Mouse (Mus musculus): Measurements from ENCODE around the gene Myo3b. TPM values are rescaled to one million over a fixed set of nuclear protein-coding genes. Genes with fewer than 3 reads are reported as not detected.

The Myo3b gene
- polyA plus RNA-seq, 1 experiment from 2014 or later: not detected

- ATAC-seq (ENCODE audit: insufficient number of reproducible peaks, low FRiP score, low TSS enrichment, low read depth): 0 out of 2 replicates have a peak, but pooled peaks have one; percentile 29
- no peak overlapping the region for H3K27ac ChIP-seq (replicated peaks)
- no peaks in the 10 kb centered on the region for H3K4me1 ChIP-seq
- no peak overlapping the region for H3K9ac ChIP-seq
- no peaks in the 10 kb centered on the region for H3K27me3 ChIP-seq
- H3K9me3 ChIP-seq (replicated peaks): no peaks in the 10 kb centered on the region
- no peak overlapping the region for H3K4me2 ChIP-seq (replicated peaks)
- no peaks in the 10 kb centered on the region for H3K36me3 ChIP-seq
- no peak overlapping the region for H3K4me3 ChIP-seq (replicated peaks)
- WGBS: 47% methylated on average over 17 of the region's 17 CpGs
Measured at GRCm38 (mm10) chr2:70167944-70168935, 129.3 kb downstream of the Myo3b start.

- H3K27ac ChIP-seq (replicated peaks): no peak overlapping the region
- WGBS: 77% methylated on average over 5 of the region's 5 CpGs
- no peak overlapping the region for H3K4me2 ChIP-seq (replicated peaks)
- no peaks in the 10 kb centered on the region for H3K9me3 ChIP-seq (replicated peaks)
- no peak overlapping the region for H3K4me3 ChIP-seq (replicated peaks)
- no peaks in the 10 kb centered on the region for H3K27me3 ChIP-seq
- no peaks in the 10 kb centered on the region for H3K4me1 ChIP-seq
- no peak overlapping the region for H3K9ac ChIP-seq
- no peaks in the 10 kb centered on the region for H3K36me3 ChIP-seq
- no peak for ATAC-seq (ENCODE audit: insufficient number of reproducible peaks, low FRiP score, low TSS enrichment, low read depth)
Measured at GRCm38 (mm10) chr2:70170469-70170868, 131.5 kb downstream of the Myo3b start.

- no peak overlapping the region for H3K4me3 ChIP-seq (replicated peaks)
- H3K27me3 ChIP-seq: no peaks in the 10 kb centered on the region
- no peak for ATAC-seq (ENCODE audit: insufficient number of reproducible peaks, low FRiP score, low TSS enrichment, low read depth)
- no peak overlapping the region for H3K4me2 ChIP-seq (replicated peaks)
- no peak overlapping the region for H3K27ac ChIP-seq (replicated peaks)
- no peak overlapping the region for H3K9ac ChIP-seq
- H3K36me3 ChIP-seq: no peaks in the 10 kb centered on the region
- H3K4me1 ChIP-seq: no peaks in the 10 kb centered on the region
- WGBS: 66% methylated on average over 6 of the region's 6 CpGs
- no peaks in the 10 kb centered on the region for H3K9me3 ChIP-seq (replicated peaks)
Measured at GRCm38 (mm10) chr2:70176823-70177708, 138.1 kb downstream of the Myo3b start.

DNA sequence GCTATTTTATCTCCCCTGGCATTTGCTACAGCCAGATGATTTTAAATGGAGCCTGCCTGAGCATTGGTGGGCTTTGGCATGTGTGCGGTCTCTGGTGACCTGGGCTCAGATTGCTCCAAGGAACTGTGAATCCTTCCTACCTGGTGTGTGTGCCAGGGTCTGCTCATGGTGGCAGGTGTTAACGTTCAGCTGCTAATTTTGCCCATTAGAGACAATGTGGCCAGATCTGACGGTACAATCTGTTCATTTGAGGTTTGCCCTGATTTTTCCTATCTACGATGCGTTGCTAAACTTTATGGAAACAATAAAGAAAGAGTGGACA lies 138.7 kb downstream of the Myo3b start:
- no peak overlapping the region for H3K4me2 ChIP-seq (replicated peaks)
- no peak for ATAC-seq (ENCODE audit: insufficient number of reproducible peaks, low FRiP score, low TSS enrichment, low read depth)
- H3K36me3 ChIP-seq: no peaks in the 10 kb centered on the region
- no peak overlapping the region for H3K4me3 ChIP-seq (replicated peaks)
- no peak overlapping the region for H3K9ac ChIP-seq
- H3K9me3 ChIP-seq (replicated peaks): no peaks in the 10 kb centered on the region
- no peaks in the 10 kb centered on the region for H3K4me1 ChIP-seq
- no peak overlapping the region for H3K27ac ChIP-seq (replicated peaks)
- no peaks in the 10 kb centered on the region for H3K27me3 ChIP-seq
- 74% methylated on average over 5 of the region's 5 CpGs for WGBS

GRCm38 (mm10) chr2:70178241-70178640 lies 139.3 kb downstream of the Myo3b start:
- H3K4me1 ChIP-seq: no peaks in the 10 kb centered on the region
- H3K36me3 ChIP-seq: no peaks in the 10 kb centered on the region
- no peaks in the 10 kb centered on the region for H3K27me3 ChIP-seq
- no peak overlapping the region for H3K4me2 ChIP-seq (replicated peaks)
- H3K9me3 ChIP-seq (replicated peaks): no peaks in the 10 kb centered on the region
- H3K4me3 ChIP-seq (replicated peaks): no peak overlapping the region
- H3K9ac ChIP-seq: no peak overlapping the region
- H3K27ac ChIP-seq (replicated peaks): no peak overlapping the region
- ATAC-seq (ENCODE audit: insufficient number of reproducible peaks, low FRiP score, low TSS enrichment, low read depth): no peak

GRCm38 (mm10) chr2:70182150-70182670 lies 143.3 kb downstream of the Myo3b start:
- no peaks in the 10 kb centered on the region for H3K4me1 ChIP-seq
- H3K9ac ChIP-seq: no peak overlapping the region
- H3K9me3 ChIP-seq (replicated peaks): no peaks in the 10 kb centered on the region
- H3K4me2 ChIP-seq (replicated peaks): no peak overlapping the region
- no peak for ATAC-seq (ENCODE audit: insufficient number of reproducible peaks, low FRiP score, low TSS enrichment, low read depth)
- 89% methylated on average over 8 of the region's 8 CpGs for WGBS
- H3K27ac ChIP-seq (replicated peaks): no peak overlapping the region
- H3K27me3 ChIP-seq: no peaks in the 10 kb centered on the region
- no peak overlapping the region for H3K4me3 ChIP-seq (replicated peaks)
- H3K36me3 ChIP-seq: no peaks in the 10 kb centered on the region

DNA sequence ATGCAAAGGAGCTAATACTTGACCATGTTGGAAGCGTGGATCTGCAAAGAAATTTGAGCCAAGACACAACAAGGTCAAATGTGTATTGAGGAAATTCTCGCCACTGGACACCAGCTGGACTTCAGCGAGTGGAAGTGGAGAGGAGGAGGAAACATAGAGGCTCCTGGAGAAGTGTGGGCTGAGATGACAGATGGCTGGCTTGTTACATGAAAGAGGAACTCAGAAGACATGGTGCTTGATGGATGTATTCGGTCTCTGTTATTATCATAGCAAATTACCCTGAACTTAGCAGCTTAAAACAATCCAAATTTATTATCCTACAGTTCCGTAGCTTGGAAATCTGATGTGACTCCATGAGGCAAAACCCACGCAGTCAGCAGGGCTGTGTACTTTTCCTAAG lies 148.1 kb downstream of the Myo3b start:
- Histone ChIP-seq H3K36me3 (no peaks in the 10 kb centered on the region), H3K27me3 (no peaks in the 10 kb centered on the region), H3K9ac (no peak overlapping the region), H3K9me3 (replicated peaks) (no peaks in the 10 kb centered on the region), H3K27ac (replicated peaks) (no peak overlapping the region), H3K4me2 (replicated peaks) (no peak overlapping the region), H3K4me3 (replicated peaks) (no peak overlapping the region), H3K4me1 (0 out of 2 replicates have a peak, but pooled peaks cover 5% of the 10 kb centered on the region)
- no peak for ATAC-seq (ENCODE audit: insufficient number of reproducible peaks, low FRiP score, low TSS enrichment, low read depth)
- 70% methylated on average over 6 of the region's 6 CpGs for WGBS

- WGBS: 65% methylated on average over 9 of the region's 9 CpGs
- Histone ChIP-seq H3K4me1 (no peaks in the 10 kb centered on the region), H3K9me3 (replicated peaks) (no peaks in the 10 kb centered on the region), H3K9ac (no peak overlapping the region), H3K27ac (replicated peaks) (no peak overlapping the region), H3K4me2 (replicated peaks) (no peak overlapping the region), H3K36me3 (no peaks in the 10 kb centered on the region), H3K27me3 (peaks cover 2% of the 10 kb centered on the region; the same call in 1 of the 2 replicates), H3K4me3 (replicated peaks) (no peak overlapping the region)
- no peak for ATAC-seq (ENCODE audit: insufficient number of reproducible peaks, low FRiP score, low TSS enrichment, low read depth)
Measured at GRCm38 (mm10) chr2:70195418-70196248, 156.7 kb downstream of the Myo3b start.

GRCm38 (mm10) chr2:70201796-70202555 lies 163.1 kb downstream of the Myo3b start:
- peaks cover 11% of the 10 kb centered on the region; the same call in 1 of the 2 replicates for H3K4me1 ChIP-seq
- H3K27me3 ChIP-seq: peaks cover 2% of the 10 kb centered on the region; the same call in 1 of the 2 replicates
- H3K4me3 ChIP-seq (replicated peaks): no peak overlapping the region
- H3K27ac ChIP-seq (replicated peaks): no peak overlapping the region
- no peaks in the 10 kb centered on the region for H3K9me3 ChIP-seq (replicated peaks)
- H3K4me2 ChIP-seq (replicated peaks): no peak overlapping the region
- ATAC-seq (ENCODE audit: insufficient number of reproducible peaks, low FRiP score, low TSS enrichment, low read depth): no peak
- H3K9ac ChIP-seq: no peak overlapping the region
- H3K36me3 ChIP-seq: no peaks in the 10 kb centered on the region
- WGBS: 17% methylated on average over 11 of the region's 11 CpGs

DNA sequence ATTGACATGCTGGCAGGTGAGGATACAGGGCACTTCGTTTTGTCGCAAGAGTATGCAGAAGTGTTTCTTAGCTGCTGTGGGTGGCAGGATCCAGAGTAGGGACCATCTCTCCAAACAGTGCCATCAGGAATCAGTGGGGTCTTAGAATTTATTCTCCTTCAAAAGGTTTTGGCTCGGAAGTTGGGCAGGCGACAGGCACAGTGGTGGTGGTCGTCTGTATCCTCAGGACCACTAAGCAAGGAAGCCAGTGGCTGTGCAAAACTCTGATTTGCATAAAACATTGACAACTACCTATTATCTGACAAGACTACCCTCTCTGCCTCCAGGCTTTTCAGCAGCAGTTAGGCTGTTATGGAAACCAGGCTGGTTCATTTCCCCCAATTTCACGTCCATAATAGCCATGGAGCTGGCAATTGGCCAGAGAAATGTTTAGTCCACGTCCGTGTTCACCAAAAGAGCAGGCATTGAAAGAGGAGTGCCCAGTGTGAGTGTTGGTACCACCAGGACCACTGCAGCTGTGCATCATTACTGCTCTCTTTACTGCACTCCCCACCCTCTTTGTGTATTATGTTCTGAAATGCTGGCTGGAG lies 163.7 kb downstream of the Myo3b start:
- Histone ChIP-seq H3K4me2 (replicated peaks) (no peak overlapping the region), H3K9me3 (replicated peaks) (no peaks in the 10 kb centered on the region), H3K36me3 (no peaks in the 10 kb centered on the region), H3K9ac (no peak overlapping the region), H3K4me1 (peaks cover 11% of the 10 kb centered on the region; the same call in 1 of the 2 replicates), H3K27me3 (peaks cover 2% of the 10 kb centered on the region; the same call in 1 of the 2 replicates), H3K4me3 (replicated peaks) (no peak overlapping the region), H3K27ac (replicated peaks) (no peak overlapping the region)
- no peak for ATAC-seq (ENCODE audit: insufficient number of reproducible peaks, low FRiP score, low TSS enrichment, low read depth)
- WGBS: 10% methylated on average over 8 of the region's 8 CpGs

Data from embryonic facial prominence, embryonic 15.5 days (tissue).